Mouse (Mus musculus): ENCODE measurements at regions not wholly inside any gene's neighbourhood (a gene's known extent, or its start where the extent isn't known, plus 50 kb on each side); places are given as distances from the start of the nearest gene placed in this dataset.

GRCm38 (mm10) chr8:128109036-128109435 lies 249.4 kb upstream of the Nrp1 start:
- TF ChIP-seq CTCF (IDR thresholded peaks at IDR 0.05; ENCODE audit: low read depth) = no peak
- no peak overlapping the region for H3K9ac ChIP-seq
- no peak overlapping the region for H3K4me3 ChIP-seq (ENCODE audit: low read depth, low read length)
- no peaks in the 10 kb centered on the region for H3K9me3 ChIP-seq (ENCODE audit: low read length)
- H3K4me2 ChIP-seq (ENCODE audit: low read depth) = no peak overlapping the region
- H3K27me3 ChIP-seq (ENCODE audit: insufficient read depth, low read length) = no peaks in the 10 kb centered on the region
- no peak for ATAC-seq
- DNase-seq = no peak
- H3K4me1 ChIP-seq (ENCODE audit: insufficient read depth) = no peaks in the 10 kb centered on the region
- no peaks in the 10 kb centered on the region for H3K36me3 ChIP-seq (ENCODE audit: insufficient read depth)
- H3K27ac ChIP-seq (ENCODE audit: low read depth, low read length) = no peak overlapping the region
- WGBS = 76% methylated on average over 3 of the region's 3 CpGs

GRCm38 (mm10) chr8:128111132-128111531 lies 247.3 kb upstream of the Nrp1 start:
- TF ChIP-seq CTCF (IDR thresholded peaks at IDR 0.05; ENCODE audit: low read depth) = no peak

GRCm38 (mm10) chr8:128113116-128113515 lies 245.3 kb upstream of the Nrp1 start:
- Histone ChIP-seq H3K9me3 (ENCODE audit: low read length) (no peaks in the 10 kb centered on the region), H3K4me1 (ENCODE audit: insufficient read depth) (no peaks in the 10 kb centered on the region), H3K27me3 (ENCODE audit: insufficient read depth, low read length) (no peaks in the 10 kb centered on the region), H3K9ac (no peak overlapping the region), H3K4me2 (ENCODE audit: low read depth) (no peak overlapping the region), H3K27ac (ENCODE audit: low read depth, low read length) (no peak overlapping the region), H3K36me3 (ENCODE audit: insufficient read depth) (no peaks in the 10 kb centered on the region), H3K4me3 (ENCODE audit: low read depth, low read length) (no peak overlapping the region)
- no peak for DNase-seq
- no peak for TF ChIP-seq CTCF (IDR thresholded peaks at IDR 0.05; ENCODE audit: low read depth)
- no peak for ATAC-seq
- WGBS = 78% methylated on average over 1 of the region's 1 CpGs

More at GRCm38 (mm10) chr8:128111132-128111531, 247.3 kb upstream of the Nrp1 start:
- no peak overlapping the region for H3K4me3 ChIP-seq (ENCODE audit: low read depth, low read length)
- WGBS = 86% methylated on average over 3 of the region's 3 CpGs
- H3K4me2 ChIP-seq (ENCODE audit: low read depth) = no peak overlapping the region
- H3K9ac ChIP-seq = no peak overlapping the region
- H3K36me3 ChIP-seq (ENCODE audit: insufficient read depth) = no peaks in the 10 kb centered on the region
- DNase-seq = no peak
- no peaks in the 10 kb centered on the region for H3K9me3 ChIP-seq (ENCODE audit: low read length)
- no peak overlapping the region for H3K27ac ChIP-seq (ENCODE audit: low read depth, low read length)
- no peaks in the 10 kb centered on the region for H3K27me3 ChIP-seq (ENCODE audit: insufficient read depth, low read length)
- ATAC-seq = no peak
- H3K4me1 ChIP-seq (ENCODE audit: insufficient read depth) = no peaks in the 10 kb centered on the region

- DNase-seq (no peak), ATAC-seq (no peak)
- H3K36me3 ChIP-seq (ENCODE audit: insufficient read depth) = no peaks in the 10 kb centered on the region
- 85% methylated on average over 4 of the region's 4 CpGs for WGBS
- no peak overlapping the region for H3K4me3 ChIP-seq (ENCODE audit: low read depth, low read length)
- H3K9ac ChIP-seq = no peak overlapping the region
- no peak overlapping the region for H3K4me2 ChIP-seq (ENCODE audit: low read depth)
- H3K27me3 ChIP-seq (ENCODE audit: insufficient read depth, low read length) = no peaks in the 10 kb centered on the region
- H3K27ac ChIP-seq (ENCODE audit: low read depth, low read length) = no peak overlapping the region
- TF ChIP-seq CTCF (IDR thresholded peaks at IDR 0.05; ENCODE audit: low read depth) = no peak
- no peaks in the 10 kb centered on the region for H3K9me3 ChIP-seq (ENCODE audit: low read length)
- H3K4me1 ChIP-seq (ENCODE audit: insufficient read depth) = no peaks in the 10 kb centered on the region
These were observed 217.0 kb upstream of the Nrp1 start for GRCm38 (mm10) chr8:128141290-128141966.

- no peaks in the 10 kb centered on the region for H3K4me1 ChIP-seq (ENCODE audit: insufficient read depth)
- H3K4me2 ChIP-seq (ENCODE audit: low read depth) = no peak overlapping the region
- no peak overlapping the region for H3K9ac ChIP-seq
- H3K27me3 ChIP-seq (ENCODE audit: insufficient read depth, low read length) = no peaks in the 10 kb centered on the region
- 90% methylated on average over 3 of the region's 3 CpGs for WGBS
- no peak overlapping the region for H3K4me3 ChIP-seq (ENCODE audit: low read depth, low read length)
- ATAC-seq (no peak), DNase-seq (no peak)
- no peak overlapping the region for H3K27ac ChIP-seq (ENCODE audit: low read depth, low read length)
- H3K36me3 ChIP-seq (ENCODE audit: insufficient read depth) = no peaks in the 10 kb centered on the region
- no peak for TF ChIP-seq CTCF (IDR thresholded peaks at IDR 0.05; ENCODE audit: low read depth)
- H3K9me3 ChIP-seq (ENCODE audit: low read length) = no peaks in the 10 kb centered on the region
These were observed 210.0 kb upstream of the Nrp1 start for GRCm38 (mm10) chr8:128148351-128148942.

- DNase-seq = no peak
- no peak for TF ChIP-seq CTCF (IDR thresholded peaks at IDR 0.05; ENCODE audit: low read depth)
- H3K9me3 ChIP-seq (ENCODE audit: low read length) = no peaks in the 10 kb centered on the region
- no peaks in the 10 kb centered on the region for H3K4me1 ChIP-seq (ENCODE audit: insufficient read depth)
- H3K27me3 ChIP-seq (ENCODE audit: insufficient read depth, low read length) = no peaks in the 10 kb centered on the region
- no peaks in the 10 kb centered on the region for H3K36me3 ChIP-seq (ENCODE audit: insufficient read depth)
- H3K9ac ChIP-seq = no peak overlapping the region
- H3K27ac ChIP-seq (ENCODE audit: low read depth, low read length) = no peak overlapping the region
- no peak for ATAC-seq
- no peak overlapping the region for H3K4me3 ChIP-seq (ENCODE audit: low read depth, low read length)
- no peak overlapping the region for H3K4me2 ChIP-seq (ENCODE audit: low read depth)
These were observed 202.8 kb upstream of the Nrp1 start for GRCm38 (mm10) chr8:128155604-128156003.

GRCm38 (mm10) chr8:128156221-128156620 lies 202.2 kb upstream of the Nrp1 start:
- Histone ChIP-seq H3K36me3 (ENCODE audit: insufficient read depth) (no peaks in the 10 kb centered on the region), H3K9me3 (ENCODE audit: low read length) (no peaks in the 10 kb centered on the region), H3K4me1 (ENCODE audit: insufficient read depth) (no peaks in the 10 kb centered on the region), H3K27me3 (ENCODE audit: insufficient read depth, low read length) (no peaks in the 10 kb centered on the region), H3K4me2 (ENCODE audit: low read depth) (no peak overlapping the region), H3K27ac (ENCODE audit: low read depth, low read length) (no peak overlapping the region), H3K4me3 (ENCODE audit: low read depth, low read length) (no peak overlapping the region), H3K9ac (no peak overlapping the region)
- ATAC-seq = no peak
- TF ChIP-seq CTCF (IDR thresholded peaks at IDR 0.05; ENCODE audit: low read depth) = no peak
- WGBS = 8% methylated on average over 3 of the region's 3 CpGs
- DNase-seq = no peak
